Mouse (Mus musculus): ENCODE results near the gene Armh1. TPM values are rescaled to one million over a fixed set of nuclear protein-coding genes. Genes with fewer than 3 reads are reported as not detected.

The Armh1 gene
- polyA plus RNA-seq, 1 experiment from 2014 or later, result 1.1 TPM

- no peaks in the 10 kb centered on the region for H3K27me3 ChIP-seq
- no peak overlapping the region for H3K4me3 ChIP-seq
- no peak overlapping the region for H3K9ac ChIP-seq
- H3K9me3 ChIP-seq, result no peaks in the 10 kb centered on the region
- H3K36me3 ChIP-seq, result peaks cover 64% of the 10 kb centered on the region
- no peak overlapping the region for H3K4me2 ChIP-seq
- ATAC-seq (ENCODE audit: borderline replicate concordance, extremely low read depth, low FRiP score, low TSS enrichment), result no peak
- H3K4me1 ChIP-seq, result peaks cover 39% of the 10 kb centered on the region; the same call in 1 of the 2 replicates
- 83% methylated on average over 8 of the region's 8 CpGs for WGBS
- no peak overlapping the region for H3K27ac ChIP-seq
These were observed 28.5 kb upstream of the Armh1 start for GRCm38 (mm10) chr4:117280397-117280930.

GRCm38 (mm10) chr4:117279253-117279642 lies 27.3 kb upstream of the Armh1 start:
- Histone ChIP-seq H3K4me2 (no peak overlapping the region), H3K9me3 (0 out of 2 replicates have a peak, but pooled peaks cover 1% of the 10 kb centered on the region), H3K4me1 (peaks cover 36% of the 10 kb centered on the region; the same call in 1 of the 2 replicates), H3K4me3 (no peak overlapping the region), H3K9ac (no peak overlapping the region), H3K27me3 (no peaks in the 10 kb centered on the region), H3K27ac (no peak overlapping the region), H3K36me3 (peaks cover 64% of the 10 kb centered on the region)
- 62% methylated on average over 2 of the region's 2 CpGs for WGBS
- ATAC-seq (ENCODE audit: borderline replicate concordance, extremely low read depth, low FRiP score, low TSS enrichment), result no peak

- WGBS, result 55% methylated on average over 10 of the region's 10 CpGs
- H3K4me3 ChIP-seq, result no peak overlapping the region
- H3K36me3 ChIP-seq, result peaks cover 64% of the 10 kb centered on the region
- H3K27ac ChIP-seq, result no peak overlapping the region
- H3K9ac ChIP-seq, result no peak overlapping the region
- H3K9me3 ChIP-seq, result 0 out of 2 replicates have a peak, but pooled peaks cover 6% of the 10 kb centered on the region
- no peak overlapping the region for H3K4me2 ChIP-seq
- H3K27me3 ChIP-seq, result no peaks in the 10 kb centered on the region
- H3K4me1 ChIP-seq, result peaks cover 30% of the 10 kb centered on the region; the same call in 1 of the 2 replicates
- ATAC-seq (ENCODE audit: borderline replicate concordance, extremely low read depth, low FRiP score, low TSS enrichment), result no peak
These were observed 26.7 kb upstream of the Armh1 start for GRCm38 (mm10) chr4:117278381-117279252.

GRCm38 (mm10) chr4:117277687-117278086 lies 25.8 kb upstream of the Armh1 start:
- H3K4me2 ChIP-seq, result no peak overlapping the region
- H3K4me1 ChIP-seq, result peaks cover 22% of the 10 kb centered on the region; the same call in 1 of the 2 replicates
- no peak overlapping the region for H3K4me3 ChIP-seq
- no peak for ATAC-seq (ENCODE audit: borderline replicate concordance, extremely low read depth, low FRiP score, low TSS enrichment)
- 86% methylated on average over 7 of the region's 7 CpGs for WGBS
- H3K9ac ChIP-seq, result no peak overlapping the region
- H3K9me3 ChIP-seq, result 0 out of 2 replicates have a peak, but pooled peaks cover 6% of the 10 kb centered on the region
- no peak overlapping the region for H3K27ac ChIP-seq
- H3K36me3 ChIP-seq, result peaks cover 73% of the 10 kb centered on the region
- H3K27me3 ChIP-seq, result no peaks in the 10 kb centered on the region

- no peak overlapping the region for H3K4me3 ChIP-seq
- H3K4me1 ChIP-seq, result peaks cover 22% of the 10 kb centered on the region; the same call in 1 of the 2 replicates
- 0 out of 2 replicates have a peak, but pooled peaks cover 6% of the 10 kb centered on the region for H3K9me3 ChIP-seq
- 0 out of 2 replicates have a peak overlapping the region, but pooled peaks have one; percentile 5 for H3K9ac ChIP-seq
- H3K27ac ChIP-seq, result no peak overlapping the region
- WGBS, result 72% methylated on average over 13 of the region's 13 CpGs
- no peaks in the 10 kb centered on the region for H3K27me3 ChIP-seq
- H3K36me3 ChIP-seq, result peaks cover 75% of the 10 kb centered on the region
- H3K4me2 ChIP-seq, result no peak overlapping the region
- no peak for ATAC-seq (ENCODE audit: borderline replicate concordance, extremely low read depth, low FRiP score, low TSS enrichment)
These were observed 25.1 kb upstream of the Armh1 start for GRCm38 (mm10) chr4:117277021-117277420.

- WGBS, result 48% methylated on average over 17 of the region's 17 CpGs
- Histone ChIP-seq H3K9me3 (0 out of 2 replicates have a peak, but pooled peaks cover 6% of the 10 kb centered on the region), H3K36me3 (peaks cover 79% of the 10 kb centered on the region), H3K27me3 (no peaks in the 10 kb centered on the region), H3K4me1 (peaks cover 22% of the 10 kb centered on the region; the same call in 1 of the 2 replicates), H3K9ac (no peak overlapping the region), H3K4me2 (no peak overlapping the region), H3K27ac (no peak overlapping the region), H3K4me3 (no peak overlapping the region)
- no peak for ATAC-seq (ENCODE audit: borderline replicate concordance, extremely low read depth, low FRiP score, low TSS enrichment)
These were observed 24.4 kb upstream of the Armh1 start for GRCm38 (mm10) chr4:117276281-117276711.

GRCm38 (mm10) chr4:117274720-117275119 lies 22.8 kb upstream of the Armh1 start:
- 82% methylated on average over 4 of the region's 4 CpGs for WGBS
- Histone ChIP-seq H3K9ac (no peak overlapping the region), H3K4me2 (no peak overlapping the region), H3K9me3 (0 out of 2 replicates have a peak, but pooled peaks cover 6% of the 10 kb centered on the region), H3K27me3 (no peaks in the 10 kb centered on the region), H3K27ac (no peak overlapping the region), H3K36me3 (peaks cover 78% of the 10 kb centered on the region), H3K4me1 (peaks cover 20% of the 10 kb centered on the region; the same call in 1 of the 2 replicates), H3K4me3 (no peak overlapping the region)
- no peak for ATAC-seq (ENCODE audit: borderline replicate concordance, extremely low read depth, low FRiP score, low TSS enrichment)

- ATAC-seq (ENCODE audit: borderline replicate concordance, extremely low read depth, low FRiP score, low TSS enrichment), result no peak
- Histone ChIP-seq H3K27ac (no peak overlapping the region), H3K4me3 (no peak overlapping the region), H3K9ac (no peak overlapping the region), H3K9me3 (0 out of 2 replicates have a peak, but pooled peaks cover 6% of the 10 kb centered on the region), H3K36me3 (peaks cover 60% of the 10 kb centered on the region), H3K4me1 (peaks cover 11% of the 10 kb centered on the region; the same call in 1 of the 2 replicates), H3K27me3 (no peaks in the 10 kb centered on the region), H3K4me2 (no peak overlapping the region)
- 31% methylated on average over 12 of the region's 12 CpGs for WGBS
These were observed 20.5 kb upstream of the Armh1 start for GRCm38 (mm10) chr4:117272459-117272858.

- H3K4me2 ChIP-seq, result no peak overlapping the region
- H3K9me3 ChIP-seq, result 0 out of 2 replicates have a peak, but pooled peaks cover 6% of the 10 kb centered on the region
- H3K36me3 ChIP-seq, result peaks cover 38% of the 10 kb centered on the region
- no peaks in the 10 kb centered on the region for H3K27me3 ChIP-seq
- no peak overlapping the region for H3K9ac ChIP-seq
- H3K27ac ChIP-seq, result no peak overlapping the region
- no peaks in the 10 kb centered on the region for H3K4me1 ChIP-seq
- H3K4me3 ChIP-seq, result no peak overlapping the region
- 10% methylated on average over 6 of the region's 6 CpGs for WGBS
- ATAC-seq (ENCODE audit: borderline replicate concordance, extremely low read depth, low FRiP score, low TSS enrichment), result peak; percentile 15; the same call in 1 of the 2 replicates
These were observed 18.4 kb upstream of the Armh1 start for GRCm38 (mm10) chr4:117270278-117270677.

- no peak overlapping the region for H3K9ac ChIP-seq
- no peak overlapping the region for H3K4me3 ChIP-seq
- 86% methylated on average over 25 of the region's 25 CpGs for WGBS
- no peaks in the 10 kb centered on the region for H3K4me1 ChIP-seq
- no peak for ATAC-seq (ENCODE audit: borderline replicate concordance, extremely low read depth, low FRiP score, low TSS enrichment)
- H3K9me3 ChIP-seq, result no peaks in the 10 kb centered on the region
- H3K27ac ChIP-seq, result no peak overlapping the region
- no peak overlapping the region for H3K4me2 ChIP-seq
- H3K36me3 ChIP-seq, result peaks cover 16% of the 10 kb centered on the region
- H3K27me3 ChIP-seq, result no peaks in the 10 kb centered on the region
These were observed 16.0 kb upstream of the Armh1 start for GRCm38 (mm10) chr4:117267831-117268437.

GRCm38 (mm10) chr4:117267284-117267683 lies 15.4 kb upstream of the Armh1 start:
- no peak for ATAC-seq (ENCODE audit: borderline replicate concordance, extremely low read depth, low FRiP score, low TSS enrichment)
- Histone ChIP-seq H3K4me2 (no peak overlapping the region), H3K36me3 (peaks cover 9% of the 10 kb centered on the region), H3K4me1 (no peaks in the 10 kb centered on the region), H3K27me3 (no peaks in the 10 kb centered on the region), H3K9ac (no peak overlapping the region), H3K9me3 (no peaks in the 10 kb centered on the region), H3K27ac (no peak overlapping the region), H3K4me3 (no peak overlapping the region)
- 14% methylated on average over 2 of the region's 2 CpGs for WGBS
